Mouse (Mus musculus): ENCODE results near the gene Serpinb12.
"Not testable (repeated sequence)": the region's sequence is repeated elsewhere in the genome, so short reads cannot be mapped to it uniquely, and the experiment has no call there.

Gene Serpinb12

GRCm38 (mm10) chr1:106934265-106934664, at the start of gene Serpinb12:
Serpinb12 (plus strand) TSS chr1:106934449.
- no peak for DNase-seq

DNA sequence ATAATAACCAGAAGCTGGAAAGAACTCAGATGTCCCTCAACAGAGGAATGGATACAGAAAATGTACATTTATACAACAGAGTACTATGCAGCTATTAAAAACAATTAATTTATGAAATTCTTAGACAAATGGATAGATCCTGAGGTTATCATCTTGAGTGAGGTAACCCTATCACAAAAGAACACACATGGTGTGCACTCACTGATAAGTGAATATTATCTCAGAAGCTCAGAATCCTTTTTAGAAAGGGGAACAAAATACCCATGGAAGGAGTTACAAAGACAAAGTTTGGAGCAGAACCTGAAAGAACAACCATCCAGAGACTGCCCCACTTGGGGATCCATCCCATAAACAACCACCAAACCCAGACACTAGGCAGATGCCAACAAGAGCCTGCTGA, 39.1 kb upstream of the Serpinb12 start:
- DNase-seq = not testable (repeated sequence)

GRCm38 (mm10) chr1:106901406-106901805, 32.8 kb upstream of the Serpinb12 start:
- DNase-seq = no peak

GRCm38 (mm10) chr1:106931954-106932353, 2.3 kb upstream of the Serpinb12 start:
- peak; percentile 94 for DNase-seq

DNA sequence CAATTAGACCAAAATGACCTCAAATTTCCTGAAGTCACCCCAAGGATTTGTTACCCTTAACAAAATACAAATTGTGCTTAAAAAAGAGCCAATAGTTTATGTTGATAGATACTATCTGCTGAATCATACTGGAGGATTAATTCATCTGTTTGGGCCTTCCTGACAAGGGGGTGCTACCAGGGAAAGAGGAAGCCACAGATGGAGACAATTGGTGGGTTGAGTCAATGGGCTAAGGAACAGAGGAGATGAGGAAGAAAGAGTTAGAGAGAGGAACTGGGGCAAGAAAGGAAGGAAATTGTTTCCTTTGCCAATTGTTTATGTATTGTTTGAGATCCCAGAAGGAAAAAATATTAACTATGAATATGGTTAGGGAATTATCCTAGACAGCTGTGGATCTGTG, 591 bp upstream of the Serpinb12 start:
- DNase-seq = peak; percentile 94

- DNase-seq = no peak
Measured at GRCm38 (mm10) chr1:106947217-106947616, 13.0 kb downstream of the Serpinb12 start.

DNA sequence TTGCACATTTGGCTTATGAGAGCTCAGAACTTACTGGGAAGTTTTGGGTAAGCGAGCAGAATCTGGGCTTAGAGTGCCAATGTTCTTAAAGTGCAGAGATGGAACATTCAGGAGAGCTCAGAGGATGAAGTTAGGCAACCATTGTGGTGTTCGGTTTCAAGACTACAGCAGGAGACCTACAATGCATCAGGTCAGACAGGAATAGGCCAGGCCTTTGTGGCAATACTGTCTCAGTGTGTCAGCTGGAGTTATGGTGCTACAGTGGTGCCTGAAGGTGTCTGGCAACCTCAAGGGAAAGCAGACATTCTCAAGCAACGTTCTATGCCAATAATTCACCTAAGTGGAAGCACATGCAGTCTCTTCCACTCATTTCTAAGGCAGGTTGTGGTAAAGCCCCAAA, 25.7 kb downstream of the Serpinb12 start:
- DNase-seq = no peak

GRCm38 (mm10) chr1:106961023-106961422, 26.8 kb downstream of the Serpinb12 start:
- DNase-seq = no peak

- DNase-seq = no peak
Measured at GRCm38 (mm10) chr1:106980684-106981083, 46.4 kb downstream of the Serpinb12 start, which contains the start of gene Serpinb13. Serpinb13 (plus strand) TSS chr1:106980984.

DNA sequence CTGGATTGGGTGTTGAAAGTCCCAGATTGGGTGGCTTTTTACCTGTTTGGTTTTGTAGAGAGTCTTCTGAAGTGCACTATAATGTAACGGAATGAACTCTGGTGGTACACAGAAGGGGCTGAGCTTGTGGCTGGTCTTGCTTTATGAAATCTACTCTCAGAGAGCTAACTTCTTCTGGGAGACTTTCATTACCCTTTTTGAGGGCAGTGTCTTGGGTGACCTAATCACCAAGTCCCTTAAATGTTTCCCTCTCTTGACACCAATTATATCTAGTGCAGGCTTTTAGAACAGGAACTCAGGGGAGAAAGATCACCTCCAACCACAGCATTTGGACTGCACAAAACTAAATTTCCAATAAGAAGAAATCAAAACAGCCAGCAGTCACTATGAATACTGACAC, 48.8 kb downstream of the Serpinb12 start:
- DNase-seq = no peak

DNA sequence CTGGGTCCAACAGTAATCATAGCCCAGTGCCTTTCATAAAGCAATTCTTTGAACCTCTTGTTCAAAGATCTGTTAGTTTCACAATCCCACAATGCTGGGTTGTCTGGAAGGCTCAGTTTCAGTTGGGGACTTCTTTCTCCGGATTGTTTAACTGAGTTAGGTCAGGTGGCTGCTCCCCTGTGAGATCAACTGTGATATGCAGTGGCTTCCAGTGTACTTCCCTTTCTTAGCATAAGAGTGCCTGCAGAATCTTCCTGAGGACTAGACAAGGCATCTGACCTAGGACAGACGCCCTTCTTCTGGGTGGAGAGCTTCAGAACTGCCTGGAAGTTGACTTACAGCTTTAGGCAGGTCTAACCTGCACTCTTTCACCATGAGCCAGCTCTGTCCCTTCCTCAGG, 49.6 kb downstream of the Serpinb12 start:
- DNase-seq = no peak

DNA sequence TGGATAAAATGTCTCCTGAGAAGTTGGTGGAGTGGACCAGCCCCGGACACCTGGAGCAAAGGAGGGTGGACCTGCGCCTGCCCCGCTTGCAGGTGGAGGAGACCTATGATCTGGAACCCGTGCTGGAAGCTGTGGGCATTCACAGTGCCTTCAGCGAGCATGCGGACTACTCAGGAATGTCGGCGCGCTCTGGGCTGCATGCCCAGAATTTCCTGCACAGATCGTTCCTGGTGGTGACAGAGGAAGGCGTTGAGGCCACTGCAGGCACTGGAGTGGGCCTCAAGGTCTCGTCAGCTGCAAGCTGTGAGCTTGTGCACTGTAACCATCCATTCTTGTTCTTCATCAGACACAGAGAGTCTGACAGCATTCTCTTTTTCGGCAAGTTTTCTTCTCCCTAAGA, 66.2 kb downstream of the Serpinb12 start:
- peak; percentile 85 for DNase-seq

DNA sequence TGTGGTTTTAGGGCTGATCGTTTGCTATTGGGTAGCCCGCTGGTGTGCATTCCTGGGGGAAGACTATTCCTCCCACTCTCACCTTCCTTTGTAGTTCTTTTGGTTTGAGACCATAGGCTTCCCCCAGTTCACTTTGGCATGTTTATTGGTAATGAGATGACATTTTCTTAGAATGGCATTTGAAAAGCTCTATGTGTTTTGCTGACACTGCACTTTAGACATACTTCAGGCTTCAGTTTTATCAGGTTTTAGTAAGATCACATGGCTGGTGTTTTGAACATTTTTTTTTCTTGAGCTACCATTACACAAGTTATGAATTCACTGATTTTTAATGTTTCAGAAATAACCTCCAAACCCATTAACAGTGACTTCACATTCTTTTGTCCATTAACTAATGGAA, 67.5 kb downstream of the Serpinb12 start:
- DNase-seq = no peak

DNA sequence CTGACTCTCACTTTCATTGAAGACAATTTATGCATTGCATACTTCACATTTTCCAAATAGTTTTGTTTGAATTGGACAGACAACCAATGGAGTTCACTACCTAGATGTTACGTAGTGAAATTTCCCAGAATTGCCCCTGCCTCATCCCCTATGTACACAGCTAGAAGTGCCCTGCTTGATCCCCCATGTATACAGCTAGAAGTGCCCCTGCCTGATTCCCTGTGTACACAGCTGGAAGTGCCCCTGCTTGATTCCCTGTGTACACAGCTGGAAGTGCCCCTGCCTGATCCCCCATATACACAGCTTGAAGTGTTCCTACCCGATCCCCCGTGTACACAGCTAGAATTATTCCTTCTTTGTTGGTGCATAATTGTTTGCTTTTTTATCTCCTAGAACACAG, 72.1 kb downstream of the Serpinb12 start:
- DNase-seq = no peak

All from heart, adult 11 months (tissue).